Mouse (Mus musculus) urinary bladder, postnatal 14 days (tissue): Measurements from ENCODE around the gene Ccndbp1.
A peak's percentile ranks its signal among the peaks of the same experiment; 100 is the strongest.
"Not testable (repeated sequence)": the region's sequence is repeated elsewhere in the genome, so short reads cannot be mapped to it uniquely, and the experiment has no call there.

Source experiments
- DNase-seq: peaks from one replicate; pipeline ENCODE4 v3.0.0; 2021; ENCODE audit warnings: low spot score

The Ccndbp1 gene

GRCm38 (mm10) chr2:121003586-121003985 lies 4.6 kb upstream of the Ccndbp1 start:
- DNase-seq: no peak

GRCm38 (mm10) chr2:121004018-121004811 lies 4.0 kb upstream of the Ccndbp1 start:
- DNase-seq: no peak

GRCm38 (mm10) chr2:121006986-121007385 lies 1.2 kb upstream of the Ccndbp1 start:
- DNase-seq: no peak

DNA sequence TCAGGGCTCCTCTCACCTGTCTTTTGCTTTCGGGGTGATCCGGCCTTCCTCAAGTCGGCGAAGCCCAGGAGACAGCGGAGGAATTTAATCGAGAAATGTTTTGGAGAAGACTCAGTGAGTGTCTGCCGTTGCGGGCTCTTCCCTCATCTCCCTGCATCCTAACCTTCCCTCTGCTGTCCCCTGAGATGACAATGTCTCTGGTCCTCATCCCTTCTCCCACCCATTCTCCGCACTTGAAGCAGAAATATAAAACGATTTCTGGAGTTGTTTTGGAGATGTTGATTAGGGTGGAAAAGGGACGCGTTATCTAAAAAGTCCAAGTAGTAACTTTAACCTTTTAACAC lies 433 bp downstream of the Ccndbp1 start:
- DNase-seq: no peak

GRCm38 (mm10) chr2:121009071-121009677 lies 971 bp downstream of the Ccndbp1 start:
- DNase-seq: no peak

DNA sequence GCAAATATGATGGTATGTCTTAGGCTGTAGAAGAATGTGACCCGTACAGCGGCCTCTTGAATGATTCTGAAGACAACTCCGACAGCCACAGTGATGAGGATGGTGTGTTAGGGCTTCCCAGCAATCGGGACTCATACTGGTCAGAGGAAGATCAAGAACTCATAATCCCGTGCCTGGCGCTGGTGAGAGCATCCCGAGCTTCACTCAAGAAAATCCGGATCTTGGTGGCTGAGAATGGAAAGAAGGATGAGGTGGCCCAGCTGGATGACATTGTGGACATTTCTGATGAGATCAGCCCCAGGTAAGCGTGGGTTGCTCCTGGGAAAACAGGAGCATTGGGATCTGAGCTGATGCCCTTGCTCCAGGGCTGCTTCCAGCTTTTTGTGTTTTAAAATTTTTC lies 4.5 kb downstream of the Ccndbp1 start:
- DNase-seq: no peak

DNA sequence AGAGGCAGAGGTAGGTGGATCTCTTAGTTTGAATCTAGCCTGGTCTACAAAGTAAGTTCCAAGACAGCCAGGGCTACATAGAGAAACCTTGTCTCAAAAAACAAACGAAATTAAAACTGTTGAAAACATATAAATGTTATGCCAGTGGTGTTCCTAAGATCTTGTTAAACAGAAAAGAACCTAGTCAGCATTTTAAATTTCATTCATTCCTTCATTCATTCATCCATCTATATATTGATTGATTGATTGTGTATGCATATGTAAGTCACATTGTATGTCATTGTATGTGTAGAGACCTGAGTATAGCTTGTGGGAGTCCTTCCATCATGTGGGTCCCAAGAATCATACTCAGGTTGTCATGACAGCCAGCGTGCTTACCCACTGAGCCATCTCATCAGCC lies 7.3 kb downstream of the Ccndbp1 start:
- no peak for DNase-seq

GRCm38 (mm10) chr2:121016226-121016625 lies 8.0 kb downstream of the Ccndbp1 start:
- DNase-seq: no peak

- DNase-seq: no peak
Measured at GRCm38 (mm10) chr2:121017151-121017550, 8.9 kb downstream of the Ccndbp1 start.

DNA sequence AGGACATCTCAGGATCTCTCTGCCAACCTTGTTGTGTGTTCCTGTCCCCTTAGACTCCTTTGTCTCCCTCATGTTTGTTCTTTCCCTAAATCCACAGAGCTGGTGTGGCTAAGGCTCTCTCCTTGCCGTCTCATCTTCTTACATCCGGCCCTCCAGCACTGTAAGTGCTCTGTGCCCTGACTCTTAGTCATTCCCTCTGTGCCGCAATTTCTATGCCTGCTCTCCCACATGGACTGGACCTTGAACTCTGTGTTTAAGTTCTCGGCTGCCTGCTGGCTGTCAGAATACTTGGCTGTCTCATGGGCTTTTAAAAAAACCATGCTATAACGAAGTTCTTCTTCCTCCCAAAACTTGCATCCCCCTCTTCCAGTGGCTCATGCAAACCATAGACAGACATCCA lies 14.7 kb downstream of the Ccndbp1 start:
- no peak for DNase-seq

- no peak for DNase-seq
Measured at GRCm38 (mm10) chr2:121036733-121037341, 28.6 kb downstream of the Ccndbp1 start, which contains the start of gene Epb42. Epb42 (minus strand) TSS chr2:121037072.

- not testable (repeated sequence) for DNase-seq
Measured at GRCm38 (mm10) chr2:121038851-121039250, 30.6 kb downstream of the Ccndbp1 start.

GRCm38 (mm10) chr2:121039382-121039781 lies 31.2 kb downstream of the Ccndbp1 start:
- DNase-seq: no peak

GRCm38 (mm10) chr2:121041098-121041497 lies 32.9 kb downstream of the Ccndbp1 start:
- peak; percentile 40 for DNase-seq

DNA sequence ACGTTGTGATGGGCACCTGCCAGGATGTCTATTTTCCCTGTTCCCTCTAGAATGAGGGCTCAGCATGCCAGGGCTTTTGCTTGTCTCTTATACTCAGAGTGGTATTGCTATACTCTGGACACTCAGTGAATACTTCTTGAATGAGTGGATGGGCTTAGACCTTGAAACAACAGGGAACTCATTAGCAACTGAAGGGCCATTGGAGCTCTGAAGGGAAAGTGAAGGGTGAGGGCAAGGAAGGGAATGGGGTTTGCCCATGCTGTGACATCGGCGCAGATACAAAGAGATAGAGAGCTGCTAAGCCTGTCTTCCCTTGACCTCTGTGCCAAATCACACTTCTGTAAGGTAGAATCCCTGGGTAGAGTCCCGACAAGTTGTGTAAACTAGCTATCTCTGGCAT lies 37.5 kb downstream of the Ccndbp1 start:
- no peak for DNase-seq

DNA sequence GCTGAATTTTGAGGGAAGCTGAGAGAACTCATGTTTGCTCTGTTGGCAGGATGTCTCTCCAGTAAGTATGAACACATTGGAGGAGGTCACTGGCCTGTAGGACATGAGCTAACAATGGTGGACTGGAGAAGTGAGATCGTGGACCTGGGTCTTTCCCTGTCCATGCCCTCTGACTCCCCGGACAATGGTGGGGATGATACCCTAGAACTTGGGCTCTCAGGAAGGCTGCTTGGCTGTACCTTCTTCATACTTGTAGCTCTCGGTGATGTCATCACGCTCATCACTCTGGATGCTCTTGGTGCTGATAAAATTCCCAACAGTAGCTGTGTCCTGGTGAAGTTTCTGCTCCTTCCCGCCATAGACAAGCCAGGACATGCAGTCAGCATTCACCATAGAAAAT lies 44.0 kb downstream of the Ccndbp1 start:
- no peak for DNase-seq

DNA sequence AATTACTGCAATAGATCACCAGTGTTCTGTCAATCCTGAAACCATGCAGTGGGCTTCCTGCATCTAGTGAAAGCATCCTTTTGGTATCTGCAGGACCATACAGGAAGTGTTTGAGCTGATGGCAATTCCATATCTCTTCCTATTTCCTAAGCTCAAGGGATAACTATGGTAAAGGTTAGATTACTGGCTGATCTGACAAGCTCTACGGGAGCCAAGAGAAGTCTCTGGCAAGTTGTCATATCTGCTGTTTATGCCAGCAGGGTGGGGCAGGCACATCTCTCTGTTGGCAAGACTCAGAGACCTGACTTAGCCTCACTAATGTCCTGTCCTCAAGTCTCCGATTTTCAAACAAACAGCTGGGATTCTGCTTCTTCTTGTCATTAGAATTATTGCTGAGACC lies 45.9 kb downstream of the Ccndbp1 start:
- no peak for DNase-seq

- DNase-seq: no peak
Measured at GRCm38 (mm10) chr2:121055915-121056314, 47.7 kb downstream of the Ccndbp1 start.

- no peak for DNase-seq
Measured at GRCm38 (mm10) chr2:121057997-121058396, 49.8 kb downstream of the Ccndbp1 start.

DNA sequence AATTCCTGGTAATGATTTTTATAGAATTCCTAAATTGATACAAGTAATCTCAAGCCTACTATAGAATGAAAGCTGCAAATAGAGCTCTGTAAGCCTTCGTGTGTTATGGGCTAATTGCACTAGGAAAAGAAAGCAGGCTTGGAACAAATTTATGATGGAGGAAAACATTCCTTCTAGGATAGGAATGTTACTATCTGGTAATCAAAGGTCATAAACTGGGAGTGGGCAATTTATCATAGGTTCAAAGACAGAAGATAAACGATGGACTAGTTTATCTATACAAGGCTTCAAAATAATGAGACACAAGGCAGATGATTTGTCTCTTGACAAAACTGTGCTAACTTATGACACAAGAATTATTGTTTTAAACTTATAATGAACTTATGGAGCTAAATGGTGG lies 53.1 kb downstream of the Ccndbp1 start:
- no peak for DNase-seq
